Mouse (Mus musculus): ENCODE measurements at regions not wholly inside any gene's neighbourhood (a gene's known extent, or its start where the extent isn't known, plus 50 kb on each side); places are given as distances from the start of the nearest gene placed in this dataset.

DNA sequence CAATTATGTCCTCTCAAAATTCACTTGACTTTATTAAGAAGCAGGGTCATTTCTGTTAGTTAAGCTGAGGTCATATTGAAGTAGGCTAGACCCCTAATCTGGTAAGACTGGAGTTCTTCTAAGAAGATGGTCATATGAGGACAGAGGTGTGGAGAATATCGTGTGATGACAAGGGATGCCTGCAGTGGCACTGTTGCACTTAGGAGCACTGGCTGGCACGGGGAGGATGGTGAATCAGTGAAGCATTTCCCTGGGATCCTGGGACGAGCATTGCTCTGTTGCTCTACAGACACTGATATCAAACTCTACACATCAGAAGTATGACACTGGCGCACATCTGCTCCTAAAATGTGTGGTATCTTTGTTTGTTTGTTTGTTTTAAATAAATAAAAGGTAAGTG lies 493.6 kb downstream of the Slc4a3 start:
- TF ChIP-seq FLI1 (IDR thresholded peaks at IDR 0.05; ENCODE audit: low read length) (no peak), GATA1 (IDR thresholded peaks at IDR 0.05; ENCODE audit: borderline replicate concordance, low read length) (no peak)

DNA sequence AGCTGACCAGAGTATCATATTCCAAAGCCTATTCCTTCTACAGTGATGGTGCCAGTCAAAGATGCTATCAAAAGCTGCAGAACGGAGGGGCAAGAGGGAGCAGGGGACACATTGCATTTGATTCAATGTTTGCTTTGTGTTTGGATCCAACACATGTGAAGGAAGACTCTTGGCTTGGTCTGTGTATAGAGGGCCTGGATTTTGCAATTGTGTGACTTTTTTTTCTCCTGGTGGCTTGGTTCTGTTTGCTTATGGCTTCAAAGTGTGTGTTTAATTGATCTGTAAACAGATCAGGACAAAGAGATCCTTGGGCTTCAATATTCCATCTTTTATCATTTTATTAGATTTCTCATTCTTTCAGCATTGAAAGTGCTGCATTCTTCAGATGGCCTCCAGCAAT lies 504.2 kb downstream of the Slc4a3 start:
- Histone ChIP-seq H3K4me3 (replicated peaks) (no peak overlapping the region), H3K27me3 (replicated peaks) (no peaks in the 10 kb centered on the region), H3K36me3 (replicated peaks; ENCODE audit: low read length) (no peaks in the 10 kb centered on the region), H3K4me1 (no peaks in the 10 kb centered on the region), H3K9me3 (peaks cover 37% of the 10 kb centered on the region)
- no peak for TF ChIP-seq FLI1 (IDR thresholded peaks at IDR 0.05; ENCODE audit: low read length)
- no peak for TF ChIP-seq GATA1 (IDR thresholded peaks at IDR 0.05; ENCODE audit: borderline replicate concordance, low read length)

More for the DNA sequence above, 493.6 kb downstream of the Slc4a3 start:
- Histone ChIP-seq H3K9me3 (peaks cover 21% of the 10 kb centered on the region), H3K4me1 (no peaks in the 10 kb centered on the region), H3K4me3 (replicated peaks) (no peak overlapping the region), H3K36me3 (replicated peaks; ENCODE audit: low read length) (no peaks in the 10 kb centered on the region), H3K27me3 (replicated peaks) (no peaks in the 10 kb centered on the region)

DNA sequence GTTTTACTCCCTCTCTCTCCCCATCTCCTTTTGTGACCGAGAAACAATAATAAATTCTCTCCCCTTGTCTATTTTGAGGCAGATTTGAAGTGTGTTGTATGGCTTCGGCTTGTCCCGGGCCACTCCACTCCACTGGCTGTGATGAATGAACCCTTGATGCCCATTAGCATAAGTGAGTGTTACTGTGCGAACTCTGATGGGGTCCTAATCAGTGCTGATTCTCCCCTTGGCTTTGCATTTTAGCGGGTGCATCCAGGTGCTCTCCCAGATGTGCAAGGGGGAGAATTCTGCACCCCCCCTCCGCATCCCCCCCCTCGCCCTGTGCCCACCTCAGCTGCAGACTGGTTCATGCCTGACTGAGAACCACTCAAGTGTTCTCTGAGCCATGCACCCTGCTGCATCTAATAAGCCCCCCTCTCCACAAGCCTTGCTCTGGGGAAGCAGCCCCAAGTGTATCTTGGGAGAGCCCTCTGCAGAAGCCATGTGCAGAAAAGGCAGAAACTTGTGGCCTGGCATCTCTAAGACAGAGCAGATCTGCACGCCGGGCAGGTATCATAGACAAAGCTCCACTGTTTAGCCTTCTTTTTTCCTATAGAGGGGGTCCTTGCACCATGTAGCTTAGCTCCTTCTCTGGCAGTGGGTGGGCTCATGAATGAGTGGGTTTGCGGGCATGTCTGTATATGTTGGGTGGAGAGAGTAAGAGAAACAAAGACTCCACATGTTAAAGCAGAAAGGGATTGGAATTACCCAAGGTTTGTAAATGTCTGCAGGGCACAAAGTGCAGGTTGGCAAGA lies 507.5 kb downstream of the Slc4a3 start:
- no peaks in the 10 kb centered on the region for H3K36me3 ChIP-seq (replicated peaks; ENCODE audit: low read length)
- H3K4me1 ChIP-seq, result no peaks in the 10 kb centered on the region
- peaks cover 28% of the 10 kb centered on the region for H3K9me3 ChIP-seq
- no peaks in the 10 kb centered on the region for H3K27me3 ChIP-seq (replicated peaks)
- H3K4me3 ChIP-seq (replicated peaks), result no peak overlapping the region
- no peak for TF ChIP-seq FLI1 (IDR thresholded peaks at IDR 0.05; ENCODE audit: low read length)
- no peak for TF ChIP-seq GATA1 (IDR thresholded peaks at IDR 0.05; ENCODE audit: borderline replicate concordance, low read length)

DNA sequence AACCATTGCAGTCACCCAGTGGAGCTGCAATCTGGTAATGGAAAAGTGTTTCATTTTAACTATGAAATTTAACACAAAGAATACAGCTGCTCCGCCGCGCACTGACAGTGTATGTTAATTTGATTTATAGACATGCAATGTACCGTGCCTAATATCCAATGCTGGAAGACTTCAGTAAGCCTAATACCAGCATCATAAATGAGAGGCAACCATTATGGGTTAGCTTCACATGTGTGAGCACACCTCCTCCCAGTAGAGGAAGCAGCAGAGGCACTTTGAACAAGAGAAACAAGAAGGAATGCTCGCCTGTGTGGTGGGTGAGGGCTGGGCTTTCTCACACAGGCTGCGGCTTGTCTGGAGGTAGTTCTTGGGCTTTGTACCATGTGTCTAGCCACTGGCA lies 519.7 kb downstream of the Slc4a3 start:
- H3K9me3 ChIP-seq, result peaks cover 55% of the 10 kb centered on the region
- no peaks in the 10 kb centered on the region for H3K27me3 ChIP-seq (replicated peaks)
- no peaks in the 10 kb centered on the region for H3K36me3 ChIP-seq (replicated peaks; ENCODE audit: low read length)
- TF ChIP-seq FLI1 (IDR thresholded peaks at IDR 0.05; ENCODE audit: low read length) (no peak), GATA1 (IDR thresholded peaks at IDR 0.05; ENCODE audit: borderline replicate concordance, low read length) (no peak)
- H3K4me3 ChIP-seq (replicated peaks), result no peak overlapping the region
- H3K4me1 ChIP-seq, result no peaks in the 10 kb centered on the region

DNA sequence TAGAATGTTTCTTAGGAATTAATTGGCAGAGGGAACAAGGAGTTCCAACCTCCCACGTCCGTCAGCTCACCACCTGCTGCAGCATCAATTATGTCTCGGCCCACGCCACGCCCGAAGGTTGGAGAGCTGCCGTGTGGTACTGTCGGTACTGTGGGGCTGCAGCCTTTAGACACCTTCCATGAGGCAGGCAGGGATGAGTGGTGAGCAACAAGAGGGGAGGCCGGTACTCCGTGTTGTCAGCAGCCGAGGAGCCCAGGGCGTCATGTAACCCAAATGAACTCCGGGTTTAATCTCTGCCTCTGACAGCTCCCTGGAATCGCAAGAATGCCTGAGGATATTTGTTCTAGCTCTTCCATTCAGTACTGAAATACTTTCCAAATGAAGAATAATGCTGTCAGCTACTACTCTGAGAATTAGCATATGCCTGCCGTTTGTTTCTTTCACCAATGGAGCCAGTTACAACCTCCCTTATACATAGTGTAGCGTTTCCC lies 524.8 kb downstream of the Slc4a3 start:
- peak overlapping the region; percentile 69 for H3K4me3 ChIP-seq (replicated peaks)
- H3K36me3 ChIP-seq (replicated peaks; ENCODE audit: low read length), result no peaks in the 10 kb centered on the region
- TF ChIP-seq GATA1 (IDR thresholded peaks at IDR 0.05; ENCODE audit: borderline replicate concordance, low read length) (no peak), FLI1 (IDR thresholded peaks at IDR 0.05; ENCODE audit: low read length) (no peak)
- no peaks in the 10 kb centered on the region for H3K27me3 ChIP-seq (replicated peaks)
- H3K4me1 ChIP-seq, result no peaks in the 10 kb centered on the region
- peaks cover 51% of the 10 kb centered on the region for H3K9me3 ChIP-seq

DNA sequence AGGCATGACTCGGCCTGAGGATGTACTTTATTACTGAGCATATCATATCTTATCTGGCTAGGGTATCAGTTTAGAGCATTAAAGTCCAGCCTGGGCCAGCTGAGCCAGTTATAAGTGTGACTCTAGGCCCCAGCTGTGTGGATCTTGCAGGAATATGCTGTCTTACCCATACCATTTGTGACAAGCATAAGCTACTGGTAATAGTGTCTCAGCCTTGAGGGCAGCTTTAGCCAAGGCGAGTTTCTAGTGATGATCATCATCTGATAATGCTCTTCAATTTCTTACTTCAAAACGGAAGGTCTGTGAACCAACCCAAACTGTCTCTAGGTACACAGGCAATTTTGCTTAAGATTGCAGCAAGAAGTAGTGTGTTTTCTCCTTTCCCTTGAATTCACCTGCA lies 529.1 kb downstream of the Slc4a3 start:
- Histone ChIP-seq H3K4me3 (replicated peaks) (no peak overlapping the region), H3K9me3 (peaks cover 24% of the 10 kb centered on the region), H3K36me3 (replicated peaks; ENCODE audit: low read length) (no peaks in the 10 kb centered on the region), H3K27me3 (replicated peaks) (no peaks in the 10 kb centered on the region), H3K4me1 (no peaks in the 10 kb centered on the region)
- TF ChIP-seq FLI1 (IDR thresholded peaks at IDR 0.05; ENCODE audit: low read length), result no peak
- no peak for TF ChIP-seq GATA1 (IDR thresholded peaks at IDR 0.05; ENCODE audit: borderline replicate concordance, low read length)

DNA sequence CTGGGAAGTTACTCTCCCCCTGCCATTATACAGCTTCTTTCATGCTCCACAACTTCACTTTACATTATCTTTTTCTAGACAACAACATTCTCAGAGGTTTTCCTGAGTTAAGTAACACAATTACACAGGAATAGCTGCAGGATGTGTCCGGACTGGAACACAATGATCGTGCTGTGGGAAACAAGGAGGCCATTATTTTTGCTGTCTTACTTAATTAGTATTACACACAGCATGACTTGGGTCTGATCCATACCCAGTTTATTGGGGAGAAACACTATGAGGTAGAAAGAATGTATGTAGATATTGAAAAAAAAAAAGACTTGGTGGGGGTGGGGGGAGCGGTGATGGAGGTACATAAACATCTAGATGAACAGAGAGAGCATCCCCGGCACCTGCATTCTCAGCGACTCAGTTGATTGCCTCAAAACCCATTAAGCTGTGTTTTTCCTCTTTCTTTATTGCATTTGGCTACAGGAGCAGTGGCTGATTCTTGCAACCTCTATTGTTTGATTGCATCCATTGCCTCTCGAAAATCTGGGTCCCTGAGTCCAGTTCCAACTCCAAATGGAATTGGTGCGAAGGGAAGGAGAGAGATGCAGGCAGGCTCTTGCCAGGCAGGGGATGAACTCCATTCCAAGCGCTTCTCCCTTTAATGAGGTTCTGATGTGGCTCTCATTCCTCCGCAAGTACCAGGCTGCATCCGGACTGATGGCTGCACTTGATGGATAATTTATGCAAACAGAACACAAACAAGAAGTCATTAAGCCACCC lies 529.8 kb downstream of the Slc4a3 start:
- Histone ChIP-seq H3K27me3 (replicated peaks) (no peaks in the 10 kb centered on the region), H3K9me3 (peaks cover 17% of the 10 kb centered on the region), H3K4me3 (replicated peaks) (no peak overlapping the region), H3K4me1 (no peaks in the 10 kb centered on the region), H3K36me3 (replicated peaks; ENCODE audit: low read length) (no peaks in the 10 kb centered on the region)
- no peak for TF ChIP-seq GATA1 (IDR thresholded peaks at IDR 0.05; ENCODE audit: borderline replicate concordance, low read length)
- no peak for TF ChIP-seq FLI1 (IDR thresholded peaks at IDR 0.05; ENCODE audit: low read length)

DNA sequence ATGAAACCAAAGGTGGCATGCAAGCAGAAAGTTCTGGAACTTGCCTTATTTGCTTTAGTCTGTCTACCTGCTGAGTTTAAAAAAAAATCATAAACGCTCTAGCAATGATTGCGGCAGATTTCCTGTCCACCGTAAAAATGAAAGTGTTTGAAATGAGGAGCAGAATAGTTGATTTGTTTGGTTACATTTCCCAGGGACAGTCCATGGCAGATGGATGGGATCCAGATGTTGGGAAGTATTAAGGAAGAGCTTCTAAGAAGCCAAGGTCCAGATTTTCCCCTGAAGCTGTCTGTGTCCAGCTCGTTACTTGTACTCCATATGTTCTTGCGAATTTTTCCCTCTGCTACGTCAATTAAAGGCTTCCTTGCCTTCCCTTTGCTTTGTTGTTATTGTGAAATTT lies 534.2 kb downstream of the Slc4a3 start:
- Histone ChIP-seq H3K4me1 (no peaks in the 10 kb centered on the region), H3K27me3 (replicated peaks) (no peaks in the 10 kb centered on the region), H3K4me3 (replicated peaks) (no peak overlapping the region), H3K9me3 (peaks cover 18% of the 10 kb centered on the region; the same call in 1 of the 2 replicates), H3K36me3 (replicated peaks; ENCODE audit: low read length) (no peaks in the 10 kb centered on the region)
- TF ChIP-seq FLI1 (IDR thresholded peaks at IDR 0.05; ENCODE audit: low read length), result no peak
- TF ChIP-seq GATA1 (IDR thresholded peaks at IDR 0.05; ENCODE audit: borderline replicate concordance, low read length), result no peak

DNA sequence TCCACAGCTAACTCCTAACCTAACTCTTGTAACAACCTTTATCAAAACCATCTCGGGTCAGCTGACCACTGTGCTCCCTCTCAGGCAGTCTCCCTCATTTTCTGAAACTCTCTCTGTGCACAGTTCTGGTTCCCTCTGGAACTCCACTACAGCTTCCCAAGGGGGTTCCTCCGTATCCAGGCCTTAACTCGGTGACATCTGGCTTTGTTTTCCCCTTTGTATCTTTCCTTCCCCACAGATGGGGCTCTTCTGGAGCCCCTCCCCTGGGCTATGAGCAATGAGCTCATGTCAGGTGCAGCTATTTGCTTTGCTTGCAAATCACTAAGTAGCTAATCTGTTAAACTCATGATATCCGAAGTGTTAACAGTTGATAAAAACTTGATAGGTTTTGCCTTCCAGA lies 535.6 kb downstream of the Slc4a3 start:
- TF ChIP-seq FLI1 (IDR thresholded peaks at IDR 0.05; ENCODE audit: low read length) (no peak), GATA1 (IDR thresholded peaks at IDR 0.05; ENCODE audit: borderline replicate concordance, low read length) (no peak)
- H3K36me3 ChIP-seq (replicated peaks; ENCODE audit: low read length), result no peaks in the 10 kb centered on the region
- peaks cover 24% of the 10 kb centered on the region; the same call in 1 of the 2 replicates for H3K9me3 ChIP-seq
- H3K27me3 ChIP-seq (replicated peaks), result no peaks in the 10 kb centered on the region
- no peak overlapping the region for H3K4me3 ChIP-seq (replicated peaks)
- H3K4me1 ChIP-seq, result no peaks in the 10 kb centered on the region
